Mouse (Mus musculus): ENCODE results near the gene Cryba1. TPM values are rescaled to one million over a fixed set of nuclear protein-coding genes. Genes with fewer than 3 reads are reported as not detected.

Cryba1 gene
- total and polyA plus RNA-seq, 2 experiments: not detected

DNA sequence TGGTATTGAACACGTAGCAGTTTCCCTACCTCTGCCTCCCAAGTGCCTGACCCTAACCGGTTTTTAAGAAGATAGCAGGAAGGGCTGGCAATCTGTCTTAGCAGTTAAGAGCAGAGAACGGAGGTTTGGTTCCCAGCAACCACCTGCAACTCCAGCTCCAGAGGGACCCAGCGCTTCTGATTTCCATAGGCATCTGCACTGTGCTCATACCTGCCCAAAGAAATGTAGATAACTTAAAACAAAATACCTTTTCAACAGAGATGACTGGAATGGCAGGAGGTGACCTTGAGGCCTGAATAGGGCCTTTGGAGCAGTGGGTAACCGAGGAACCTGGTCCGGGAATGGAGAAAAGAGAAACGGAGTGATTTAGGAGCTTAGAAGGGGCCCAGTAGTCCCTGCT is 13.5 kb upstream of the Cryba1 start:
- Histone ChIP-seq H3K27me3 (ENCODE audit: control insufficient read depth, insufficient read depth, low read length) (no peaks in the 10 kb centered on the region), H3K4me1 (ENCODE audit: control insufficient read depth, insufficient read depth, low read length) (no peaks in the 10 kb centered on the region), H3K9ac (ENCODE audit: low read depth, low read length) (no peak overlapping the region), H3K4me3 (ENCODE audit: insufficient read depth, low read depth, low read length) (no peak overlapping the region), H3K79me2 (ENCODE audit: control insufficient read depth, insufficient read depth, low read length) (no peaks in the 10 kb centered on the region), H3K27ac (replicated peaks; ENCODE audit: insufficient read depth, low read depth, low read length) (no peak overlapping the region), H3K36me3 (ENCODE audit: control insufficient read depth, insufficient read depth, low read length) (no peaks in the 10 kb centered on the region)
- no peak for TF ChIP-seq POLR2A (IDR thresholded peaks at IDR 0.05; ENCODE audit: extremely low read depth, insufficient read depth, low read length)
- TF ChIP-seq CTCF (IDR thresholded peaks at IDR 0.05; ENCODE audit: low read depth, low read length): no peak
- DNase-seq (ENCODE audit: extremely low read depth, low read depth, low spot score): no peak
- WGBS: 84% methylated on average over 7 of the region's 7 CpGs

DNA sequence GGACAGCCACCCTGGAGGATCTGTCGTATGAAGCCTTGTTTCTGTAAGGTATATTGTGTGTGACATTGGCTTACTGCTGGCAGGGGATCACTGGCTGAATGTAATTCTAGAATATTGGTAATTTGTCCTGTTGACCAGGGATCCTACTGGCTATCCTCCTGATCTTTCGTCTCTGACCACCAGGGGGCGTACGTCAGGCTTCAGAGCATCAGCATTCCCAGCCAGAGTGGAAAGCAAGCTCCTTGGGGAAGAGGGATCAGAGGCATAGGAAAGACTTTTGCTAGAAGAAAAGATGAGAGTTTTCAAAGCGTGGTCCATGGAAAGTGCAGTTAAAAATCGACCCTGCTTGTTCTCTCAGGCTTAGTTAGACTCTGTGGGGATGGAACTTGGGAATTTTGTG is 12.2 kb upstream of the Cryba1 start:
- no peak overlapping the region for H3K4me3 ChIP-seq (ENCODE audit: insufficient read depth, low read depth, low read length)
- no peaks in the 10 kb centered on the region for H3K27me3 ChIP-seq (ENCODE audit: control insufficient read depth, insufficient read depth, low read length)
- DNase-seq (ENCODE audit: extremely low read depth, low read depth, low spot score): peak; percentile 57
- no peak overlapping the region for H3K9ac ChIP-seq (ENCODE audit: low read depth, low read length)
- H3K27ac ChIP-seq (replicated peaks; ENCODE audit: insufficient read depth, low read depth, low read length): no peak overlapping the region
- TF ChIP-seq POLR2A (IDR thresholded peaks at IDR 0.05; ENCODE audit: extremely low read depth, insufficient read depth, low read length) (no peak), CTCF (IDR thresholded peaks at IDR 0.05; ENCODE audit: low read depth, low read length) (peak; percentile 90)
- no peaks in the 10 kb centered on the region for H3K36me3 ChIP-seq (ENCODE audit: control insufficient read depth, insufficient read depth, low read length)
- no peaks in the 10 kb centered on the region for H3K79me2 ChIP-seq (ENCODE audit: control insufficient read depth, insufficient read depth, low read length)
- 2% methylated on average over 6 of the region's 6 CpGs for WGBS
- H3K4me1 ChIP-seq (ENCODE audit: control insufficient read depth, insufficient read depth, low read length): no peaks in the 10 kb centered on the region

DNA sequence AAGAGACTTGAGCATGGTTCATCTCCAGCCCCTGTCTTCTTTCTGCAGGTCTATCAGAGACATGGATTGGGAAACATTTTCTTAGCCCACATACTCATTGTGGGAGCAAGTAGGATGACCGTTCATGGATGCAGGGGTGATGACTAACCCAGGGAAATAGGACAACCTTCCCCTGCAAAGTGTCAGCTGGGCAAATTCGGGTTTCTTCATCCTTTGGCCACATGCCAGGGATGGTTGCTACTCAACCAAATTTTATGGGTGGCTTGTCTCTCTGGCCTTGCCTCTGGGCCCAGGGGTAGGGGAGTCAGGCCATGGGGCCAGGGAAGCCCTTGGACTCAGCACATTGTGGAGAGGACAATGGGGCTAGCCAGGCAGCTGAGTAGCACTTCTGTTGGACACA is 3.5 kb upstream of the Cryba1 start:
- Histone ChIP-seq H3K27ac (replicated peaks; ENCODE audit: insufficient read depth, low read depth, low read length) (no peak overlapping the region), H3K36me3 (ENCODE audit: control insufficient read depth, insufficient read depth, low read length) (no peaks in the 10 kb centered on the region), H3K4me3 (ENCODE audit: insufficient read depth, low read depth, low read length) (no peak overlapping the region), H3K79me2 (ENCODE audit: control insufficient read depth, insufficient read depth, low read length) (no peaks in the 10 kb centered on the region), H3K27me3 (ENCODE audit: control insufficient read depth, insufficient read depth, low read length) (no peaks in the 10 kb centered on the region), H3K4me1 (ENCODE audit: control insufficient read depth, insufficient read depth, low read length) (no peaks in the 10 kb centered on the region), H3K9ac (ENCODE audit: low read depth, low read length) (no peak overlapping the region)
- WGBS: 28% methylated on average over 2 of the region's 2 CpGs
- no peak for TF ChIP-seq CTCF (IDR thresholded peaks at IDR 0.05; ENCODE audit: low read depth, low read length)
- no peak for TF ChIP-seq POLR2A (IDR thresholded peaks at IDR 0.05; ENCODE audit: extremely low read depth, insufficient read depth, low read length)
- no peak for DNase-seq (ENCODE audit: extremely low read depth, low read depth, low spot score)

DNA sequence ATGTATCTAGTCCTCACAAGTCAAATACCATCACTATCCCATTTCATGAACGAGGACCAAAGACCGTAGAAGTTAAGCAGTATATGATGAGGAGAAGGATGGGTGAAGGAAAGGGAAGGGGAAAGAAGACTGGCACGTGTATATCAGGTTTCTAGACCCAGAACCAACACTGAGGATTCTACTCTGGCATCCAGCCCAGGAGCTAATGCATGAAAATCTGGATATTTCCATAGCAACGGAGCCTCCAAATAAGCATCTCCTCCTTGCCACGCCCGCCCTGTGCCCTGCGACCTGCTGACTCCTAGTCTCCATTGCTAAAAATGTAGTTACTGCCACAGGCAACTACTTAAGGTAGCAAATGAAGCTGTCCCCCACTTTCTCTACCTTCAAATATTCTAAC is 317 bp downstream of the Cryba1 start:
- no peak overlapping the region for H3K27ac ChIP-seq (replicated peaks; ENCODE audit: insufficient read depth, low read depth, low read length)
- H3K9ac ChIP-seq (ENCODE audit: low read depth, low read length): no peak overlapping the region
- no peaks in the 10 kb centered on the region for H3K36me3 ChIP-seq (ENCODE audit: control insufficient read depth, insufficient read depth, low read length)
- no peaks in the 10 kb centered on the region for H3K79me2 ChIP-seq (ENCODE audit: control insufficient read depth, insufficient read depth, low read length)
- DNase-seq (ENCODE audit: extremely low read depth, low read depth, low spot score): no peak
- WGBS: 87% methylated on average over 7 of the region's 7 CpGs
- no peaks in the 10 kb centered on the region for H3K4me1 ChIP-seq (ENCODE audit: control insufficient read depth, insufficient read depth, low read length)
- no peak for TF ChIP-seq POLR2A (IDR thresholded peaks at IDR 0.05; ENCODE audit: extremely low read depth, insufficient read depth, low read length)
- TF ChIP-seq CTCF (IDR thresholded peaks at IDR 0.05; ENCODE audit: low read depth, low read length): no peak
- H3K27me3 ChIP-seq (ENCODE audit: control insufficient read depth, insufficient read depth, low read length): no peaks in the 10 kb centered on the region
- H3K4me3 ChIP-seq (ENCODE audit: insufficient read depth, low read depth, low read length): no peak overlapping the region

- Histone ChIP-seq H3K27me3 (ENCODE audit: control insufficient read depth, insufficient read depth, low read length) (no peaks in the 10 kb centered on the region), H3K4me3 (ENCODE audit: insufficient read depth, low read depth, low read length) (no peak overlapping the region), H3K4me1 (ENCODE audit: control insufficient read depth, insufficient read depth, low read length) (no peaks in the 10 kb centered on the region), H3K79me2 (ENCODE audit: control insufficient read depth, insufficient read depth, low read length) (no peaks in the 10 kb centered on the region), H3K9ac (ENCODE audit: low read depth, low read length) (no peak overlapping the region), H3K36me3 (ENCODE audit: control insufficient read depth, insufficient read depth, low read length) (no peaks in the 10 kb centered on the region; the same call in 1 of the 2 replicates), H3K27ac (replicated peaks; ENCODE audit: insufficient read depth, low read depth, low read length) (no peak overlapping the region)
- 89% methylated on average over 4 of the region's 4 CpGs for WGBS
- DNase-seq (ENCODE audit: extremely low read depth, low read depth, low spot score): no peak
- TF ChIP-seq POLR2A (IDR thresholded peaks at IDR 0.05; ENCODE audit: extremely low read depth, insufficient read depth, low read length) (no peak), CTCF (IDR thresholded peaks at IDR 0.05; ENCODE audit: low read depth, low read length) (no peak)
These were observed 3.7 kb downstream of the Cryba1 start for GRCm38 (mm10) chr11:77721389-77721788.

DNA sequence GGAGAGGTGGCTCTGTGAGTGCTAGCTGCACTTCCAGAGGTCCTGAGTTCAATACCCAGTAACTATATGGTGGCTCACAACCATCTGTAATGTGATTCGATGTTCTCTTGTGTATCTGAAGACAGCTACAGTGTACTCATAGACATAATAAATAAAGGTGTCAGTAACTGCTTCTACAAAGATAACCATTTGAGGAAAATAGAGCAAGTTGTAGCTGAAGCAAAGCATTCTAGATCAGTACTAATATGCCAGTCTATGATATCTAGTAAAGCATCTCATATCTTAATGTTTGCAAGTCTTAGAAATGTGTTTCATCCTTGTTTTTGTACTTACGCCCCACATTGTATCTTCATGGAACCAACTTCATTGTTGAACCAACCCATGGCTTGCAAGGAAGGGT is 6.0 kb downstream of the Cryba1 start:
- H3K79me2 ChIP-seq (ENCODE audit: control insufficient read depth, insufficient read depth, low read length): no peaks in the 10 kb centered on the region
- no peak overlapping the region for H3K27ac ChIP-seq (replicated peaks; ENCODE audit: insufficient read depth, low read depth, low read length)
- H3K27me3 ChIP-seq (ENCODE audit: control insufficient read depth, insufficient read depth, low read length): no peaks in the 10 kb centered on the region
- no peaks in the 10 kb centered on the region for H3K4me1 ChIP-seq (ENCODE audit: control insufficient read depth, insufficient read depth, low read length)
- DNase-seq (ENCODE audit: extremely low read depth, low read depth, low spot score): no peak
- WGBS: 94% methylated on average over 2 of the region's 2 CpGs
- H3K4me3 ChIP-seq (ENCODE audit: insufficient read depth, low read depth, low read length): no peak overlapping the region
- TF ChIP-seq POLR2A (IDR thresholded peaks at IDR 0.05; ENCODE audit: extremely low read depth, insufficient read depth, low read length): no peak
- no peak for TF ChIP-seq CTCF (IDR thresholded peaks at IDR 0.05; ENCODE audit: low read depth, low read length)
- no peak overlapping the region for H3K9ac ChIP-seq (ENCODE audit: low read depth, low read length)
- H3K36me3 ChIP-seq (ENCODE audit: control insufficient read depth, insufficient read depth, low read length): no peaks in the 10 kb centered on the region; the same call in 1 of the 2 replicates
